Mouse (Mus musculus) heart, postnatal 0 days (tissue): ENCODE measurements around the gene 4930442H23Rik. TPM values are rescaled to one million over a fixed set of nuclear protein-coding genes. Genes with fewer than 3 reads are reported as not detected.
"Not testable (repeated sequence)": the region's sequence is repeated elsewhere in the genome, so short reads cannot be mapped to it uniquely, and the experiment has no call there.

ENCODE experiments used
- ATAC-seq: fragments of 200-750 bp; cut with Nextera tagmentation; 2 replicates; pipeline ENCODE4 v1.8.0; 2017; ENCODE audit warnings: low read depth, moderate number of reproducible peaks, moderate library complexity; ENCODE audit not compliant: insufficient read depth
- DNase-seq: peaks from one replicate; pipeline ENCODE4 v3.0.0-alpha.2; 2016; ENCODE audit warnings: low spot score
- H3K27ac ChIP-seq: fragments of 300-500 bp; sonication (generic); 2 replicates; pipeline ENCODE4 v1.5.1; 2014; ENCODE audit warnings: low read depth, mild to moderate bottlenecking
- H3K27me3 ChIP-seq: fragments of 300-500 bp; sonication (generic); 2 replicates; pipeline ENCODE4 v1.6.1; 2014; ENCODE audit warnings: low read length, mixed read lengths; ENCODE audit not compliant: control insufficient read depth, insufficient read depth
- H3K36me3 ChIP-seq: fragments of 300-500 bp; sonication (generic); replicated peaks from 2 replicates; pipeline ENCODE4 v1.6.1; 2014; ENCODE audit warnings: low read length, mixed read lengths; ENCODE audit not compliant: control insufficient read depth, insufficient read depth
- H3K4me1 ChIP-seq: fragments of 300-500 bp; sonication (generic); 2 replicates; pipeline ENCODE4 v1.6.1; 2014; ENCODE audit warnings: antibody characterized with exemption; ENCODE audit not compliant: control insufficient read depth, insufficient read depth
- H3K4me2 ChIP-seq: fragments of 300-500 bp; sonication (generic); 2 replicates; pipeline ENCODE4 v1.6.1; 2014; ENCODE audit warnings: low read depth, mild to moderate bottlenecking, low read length, moderate library complexity
- H3K4me3 ChIP-seq: fragments of 300-500 bp; sonication (generic); 2 replicates; pipeline ENCODE4 v1.5.1; 2014; ENCODE audit warnings: low read depth, low read length
- H3K9ac ChIP-seq: fragments of 300-500 bp; sonication (generic); replicated peaks from 2 replicates; pipeline ENCODE4 v1.6.1; 2014; ENCODE audit warnings: low read depth, low read length, mixed read lengths
- H3K9me3 ChIP-seq: fragments of 300-500 bp; sonication (generic); replicated peaks from 2 replicates; pipeline ENCODE4 v1.6.1; 2016; ENCODE audit warnings: low read length; ENCODE audit not compliant: control insufficient read depth
- CTCF ChIP-seq: IDR thresholded peaks from 2 replicates; pipeline ENCODE4 v1.5.1; 2016; ENCODE audit warnings: antibody characterized with exemption, control low read depth, low read depth
- EP300 ChIP-seq: IDR thresholded peaks from 2 replicates; pipeline ENCODE4 v1.6.1; 2016; ENCODE audit warnings: antibody characterized with exemption, low read depth
- WGBS: fragments of 180-500 bp; shearing (Covaris S2); extraction: QIAGEN DNeasy Blood & Tissue Kit; methylation state at CpG from one replicate; pipeline ENCODE4 v1.1.7; 2014; 5-methylcytosine and 5-hydroxymethylcytosine counted together
- polyA plus RNA-seq: library from polyadenylated mRNA; unstranded; fragments of >200 nt; fragmentation: Nextera tagmentation; extraction: Ambion mirVana; gene quantifications from 2 replicates; pipeline ENCODE4 v1.2.1, GENCODE M21; 2015
- total RNA-seq: library from RNA; depleted of rRNA; stranded (reverse); fragments of >200 nt; gene quantifications from 2 replicates; pipeline ENCODE4 v1.2.3, GENCODE M21; 2014; ENCODE audit warnings: low replicate concordance

4930442H23Rik gene
- total and polyA plus RNA-seq, 2 experiments from 2014 or later, result 0.12 TPM; not detected in 1

DNA sequence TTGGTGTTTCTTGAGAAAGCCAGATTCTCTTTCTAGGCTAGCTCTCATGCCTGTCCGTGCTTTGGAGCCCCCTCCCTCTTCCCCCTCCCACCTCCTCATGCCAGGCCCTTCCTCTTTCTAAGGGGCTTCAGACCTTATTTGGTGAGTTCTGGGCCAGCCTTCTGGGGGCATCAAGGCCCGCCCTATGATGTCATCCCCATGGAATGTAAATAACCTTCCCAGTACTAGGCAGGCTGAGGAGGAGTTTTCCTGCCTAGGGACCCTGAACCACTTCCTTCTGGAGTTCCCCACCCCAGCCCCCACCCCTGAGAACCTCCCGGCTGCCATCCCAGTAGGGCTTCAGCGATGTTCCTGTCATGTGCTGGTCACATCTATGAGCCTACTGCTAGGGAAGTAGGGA lies 1.1 kb upstream of the 4930442H23Rik start:
- Histone ChIP-seq H3K4me2 (no peak overlapping the region), H3K27me3 (no peaks in the 10 kb centered on the region), H3K9me3 (no peaks in the 10 kb centered on the region), H3K27ac (peak overlapping the region; percentile 90), H3K9ac (no peak overlapping the region), H3K36me3 (peaks cover 49% of the 10 kb centered on the region), H3K4me1 (peaks cover 14% of the 10 kb centered on the region), H3K4me3 (no peak overlapping the region)
- TF ChIP-seq CTCF (no peak), EP300 (peak; percentile 27; the same call in 1 of the 2 replicates)
- WGBS, result 9% methylated on average over 4 of the region's 4 CpGs
- ATAC-seq, result no peak
- peak; percentile 41 for DNase-seq

DNA sequence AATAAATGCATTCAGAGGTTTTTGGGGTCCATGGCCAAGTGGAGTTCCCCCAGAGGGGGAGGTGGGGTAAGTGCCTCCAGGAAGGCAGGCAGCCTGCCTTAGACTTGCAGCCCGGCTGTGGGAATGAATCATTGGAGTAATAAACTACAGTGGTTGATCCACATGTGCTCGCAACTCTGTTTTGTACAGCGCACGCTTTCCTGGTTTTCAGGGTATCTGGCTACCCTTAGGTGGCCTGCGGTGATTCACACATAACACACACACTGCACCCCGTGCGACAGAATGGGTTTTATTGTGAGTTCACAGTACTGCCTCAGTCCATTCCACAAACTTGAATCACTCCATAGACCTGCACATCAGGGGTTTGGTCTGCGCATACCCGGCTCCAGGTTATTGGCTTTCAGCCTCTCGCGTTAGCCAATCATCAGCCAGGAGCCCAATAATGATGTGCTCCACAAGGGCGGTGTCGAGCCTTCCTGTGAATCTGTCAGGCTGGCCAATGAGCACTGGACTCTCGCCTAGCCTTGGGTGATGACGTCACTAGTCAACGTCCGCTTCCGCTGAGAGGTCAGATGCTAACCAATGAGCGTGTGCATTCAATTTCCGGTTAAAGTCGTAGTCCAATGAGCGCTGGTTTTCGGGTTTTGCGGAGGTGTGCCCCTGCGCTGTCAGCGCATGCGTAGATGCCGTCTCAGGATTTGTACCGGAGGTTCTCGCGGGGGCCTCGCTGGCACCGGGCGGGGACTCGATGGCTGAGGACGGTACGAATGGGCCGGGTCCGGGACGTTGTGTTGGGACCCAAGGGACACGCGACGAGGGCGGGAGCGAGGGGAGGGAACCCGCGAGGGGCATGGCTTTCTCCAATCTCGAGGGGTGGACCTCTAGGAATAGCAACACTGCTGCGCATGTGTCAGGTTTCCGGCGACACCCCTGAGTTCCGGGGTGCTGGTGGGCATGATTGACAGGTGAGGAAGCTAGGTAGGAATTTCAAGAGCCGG lies 1.0 kb downstream of the 4930442H23Rik start, which contains the start of gene Dapk3:
Gene Dapk3, plus strand, starts transcription at position 670 of the 998 bp plus-strand sequence.
- peak; percentile 92 for ATAC-seq
- WGBS, result 5% methylated on average over 53 of the region's 53 CpGs
- peaks cover 21% of the 10 kb centered on the region for H3K4me1 ChIP-seq
- peak; percentile 100 for DNase-seq
- H3K9ac ChIP-seq, result peak within 1 kb of the TSS; percentile 63
- peaks cover 60% of the 10 kb centered on the region for H3K36me3 ChIP-seq
- no peaks in the 10 kb centered on the region for H3K9me3 ChIP-seq
- H3K27me3 ChIP-seq, result no peaks in the 10 kb centered on the region
- TF ChIP-seq CTCF (no peak), EP300 (peak; percentile 90)
- H3K4me3 ChIP-seq, result peak within 1 kb of the TSS; percentile 62
- peak within 1 kb of the TSS; percentile 58 for H3K4me2 ChIP-seq
- H3K27ac ChIP-seq, result peak within 1 kb of the TSS; percentile 90

DNA sequence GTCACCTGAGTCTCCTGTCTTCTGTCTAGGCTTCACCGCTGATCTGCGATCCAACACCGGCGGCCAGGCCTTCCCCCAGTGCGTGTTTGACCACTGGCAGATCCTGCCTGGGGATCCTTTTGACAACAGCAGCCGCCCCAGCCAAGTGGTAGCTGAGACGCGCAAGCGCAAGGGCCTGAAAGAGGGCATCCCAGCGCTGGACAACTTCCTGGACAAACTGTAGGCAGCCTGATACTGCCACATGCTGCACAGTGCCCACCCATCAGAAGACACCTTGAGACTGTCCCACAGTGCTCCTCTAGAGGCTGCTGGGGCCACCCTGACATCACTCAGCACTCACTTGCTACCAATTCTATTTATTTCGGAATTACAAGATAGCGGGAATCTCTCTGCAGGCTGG lies 1.8 kb downstream of the 4930442H23Rik start:
- not testable (repeated sequence) for DNase-seq, H3K9me3 ChIP-seq, H3K4me2 ChIP-seq, H3K9ac ChIP-seq, H3K27me3 ChIP-seq, ATAC-seq, H3K4me3 ChIP-seq
- 66% methylated on average over 12 of the region's 12 CpGs for WGBS
- Histone ChIP-seq H3K36me3 (peaks cover 56% of the 10 kb centered on the region), H3K4me1 (peaks cover 23% of the 10 kb centered on the region), H3K27ac (peak overlapping the region; percentile 66)

DNA sequence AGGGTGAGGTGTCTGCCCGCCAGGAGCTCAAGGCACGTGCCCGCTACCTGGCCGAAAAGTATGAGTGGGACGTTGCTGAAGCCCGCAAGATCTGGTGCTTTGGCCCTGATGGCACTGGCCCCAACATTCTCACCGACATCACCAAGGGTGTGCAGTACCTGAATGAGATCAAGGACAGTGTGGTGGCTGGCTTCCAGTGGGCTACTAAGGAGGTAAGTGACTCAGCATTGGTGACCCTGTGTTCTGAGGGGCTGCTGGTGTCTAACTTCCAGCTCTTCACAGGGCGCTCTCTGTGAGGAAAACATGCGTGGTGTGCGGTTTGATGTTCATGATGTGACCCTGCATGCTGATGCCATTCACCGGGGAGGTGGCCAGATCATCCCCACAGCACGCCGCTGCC lies 2.7 kb downstream of the 4930442H23Rik start:
- no peak for DNase-seq
- Histone ChIP-seq H3K4me2 (no peak overlapping the region), H3K4me3 (no peak overlapping the region), H3K9me3 (no peaks in the 10 kb centered on the region), H3K9ac (no peak overlapping the region), H3K27me3 (no peaks in the 10 kb centered on the region), H3K4me1 (peaks cover 23% of the 10 kb centered on the region), H3K27ac (no peak overlapping the region), H3K36me3 (peaks cover 52% of the 10 kb centered on the region)
- no peak for ATAC-seq
- TF ChIP-seq EP300 (no peak), CTCF (no peak)
- WGBS, result 88% methylated on average over 13 of the region's 13 CpGs

DNA sequence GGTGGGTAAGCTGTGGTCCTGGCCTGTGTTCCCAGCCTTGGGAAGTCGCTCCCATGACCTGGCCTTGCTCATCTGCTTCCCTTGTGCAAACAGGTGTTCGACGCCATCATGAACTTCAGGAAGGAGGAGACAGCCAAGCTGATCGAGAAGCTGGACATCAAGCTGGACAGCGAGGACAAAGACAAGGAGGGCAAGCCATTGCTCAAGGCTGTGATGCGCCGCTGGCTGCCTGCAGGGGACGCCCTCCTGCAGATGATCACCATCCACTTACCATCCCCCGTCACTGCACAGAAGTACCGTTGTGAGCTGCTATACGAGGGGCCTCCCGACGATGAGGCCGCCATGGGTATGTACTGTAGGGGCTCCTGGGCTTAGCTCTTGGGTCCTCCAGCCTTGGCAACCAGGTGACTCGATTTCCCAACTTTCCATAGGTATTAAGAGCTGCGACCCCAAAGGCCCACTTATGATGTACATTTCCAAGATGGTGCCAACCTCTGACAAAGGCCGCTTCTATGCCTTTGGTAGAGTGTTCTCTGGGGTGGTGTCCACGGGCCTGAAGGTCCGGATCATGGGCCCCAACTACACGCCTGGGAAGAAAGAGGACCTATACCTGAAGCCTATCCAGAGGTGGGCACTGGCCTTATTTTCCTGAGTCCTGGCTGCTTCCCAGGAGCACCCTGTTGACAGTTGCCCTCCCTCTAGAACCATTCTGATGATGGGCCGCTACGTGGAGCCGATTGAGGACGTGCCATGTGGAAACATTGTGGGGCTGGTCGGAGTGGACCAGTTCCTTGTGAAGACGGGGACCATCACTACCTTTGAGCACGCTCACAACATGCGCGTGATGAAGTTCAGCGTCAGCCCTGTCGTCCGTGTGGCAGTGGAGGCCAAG lies 4.0 kb downstream of the 4930442H23Rik start:
- Histone ChIP-seq H3K9me3 (no peaks in the 10 kb centered on the region), H3K4me1 (peaks cover 20% of the 10 kb centered on the region), H3K27me3 (no peaks in the 10 kb centered on the region), H3K27ac (no peak overlapping the region), H3K9ac (no peak overlapping the region), H3K36me3 (peaks cover 52% of the 10 kb centered on the region), H3K4me2 (no peak overlapping the region), H3K4me3 (no peak overlapping the region)
- peak; percentile 5 for DNase-seq
- no peak for TF ChIP-seq EP300
- 83% methylated on average over 32 of the region's 32 CpGs for WGBS
- ATAC-seq, result no peak
